Comparison of ENCODE assay signal across 7 mouse cellular contexts in genomic region chr1:92934182-92934827, GRCm38 (mm10). TPM values are rescaled to one million over a fixed set of nuclear protein-coding genes. Genes with fewer than 3 reads are reported as not detected.
DNase-seq lines count a peak whose midpoint lies in the region; ATAC-seq lines count a peak whose summit lies in the region.

Capn10 (plus strand) TSS chr1:92934376.

- no peaks in the 10 kb centered on the region for H3K27me3 ChIP-seq in embryonic facial prominence, embryonic 11.5 days (ENCODE audit: control insufficient read depth, insufficient read depth, low read length)
- H3K27me3 ChIP-seq in limb, embryonic 10.5 days (ENCODE audit: low read depth, poor library complexity, severe bottlenecking): peaks cover 7% of the 10 kb centered on the region; the same call in 1 of the 2 replicates
- H3K27me3 ChIP-seq in midbrain, embryonic 13.5 days: no peaks in the 10 kb centered on the region; the same call in 1 of the 2 replicates

- peak within 1 kb of the TSS; percentile 68 for H3K4me3 ChIP-seq in embryonic facial prominence, embryonic 11.5 days (ENCODE audit: low read depth, low read length)
- H3K4me3 ChIP-seq in limb, embryonic 10.5 days: peak within 1 kb of the TSS; percentile 87
- peak within 1 kb of the TSS; percentile 91 for H3K4me3 ChIP-seq in midbrain, embryonic 13.5 days (replicated peaks)

- no peaks in the 10 kb centered on the region for H3K9me3 ChIP-seq in embryonic facial prominence, embryonic 11.5 days (replicated peaks; ENCODE audit: control insufficient read depth, low read length)
- H3K9me3 ChIP-seq in limb, embryonic 10.5 days (replicated peaks): 0 out of 2 replicates have a peak, but pooled peaks cover 2% of the 10 kb centered on the region
- H3K9me3 ChIP-seq in midbrain, embryonic 13.5 days: no peaks in the 10 kb centered on the region

- peak within 1 kb of the TSS; percentile 91 for H3K27ac ChIP-seq in embryonic facial prominence, embryonic 11.5 days (replicated peaks; ENCODE audit: low read depth, low read length)
- peak within 1 kb of the TSS; percentile 93 for H3K27ac ChIP-seq in limb, embryonic 10.5 days
- H3K27ac ChIP-seq in midbrain, embryonic 13.5 days: peak within 1 kb of the TSS; percentile 99

- WGBS in embryonic facial prominence, embryonic 11.5 days: under 1% methylated on average over 45 of the region's 45 CpGs
- WGBS in limb, embryonic 10.5 days: under 1% methylated on average over 45 of the region's 45 CpGs
- under 1% methylated on average over 45 of the region's 45 CpGs for WGBS in midbrain, embryonic 13.5 days

- H3K4me2 ChIP-seq in embryonic facial prominence, embryonic 11.5 days (ENCODE audit: low read depth, low read length): peak within 1 kb of the TSS; percentile 87
- peak within 1 kb of the TSS; percentile 89 for H3K4me2 ChIP-seq in midbrain, embryonic 13.5 days (replicated peaks)

- DNase-seq in adrenal gland, postnatal 14 days: peak; percentile 95
- DNase-seq in embryonic facial prominence, embryonic 11.5 days (ENCODE audit: low spot score): peak; percentile 97
- peak; percentile 97 for DNase-seq in kidney, adult 11 months
- DNase-seq in limb, embryonic 10.5 days (ENCODE audit: low spot score): peak; percentile 94
- peak; percentile 89 for DNase-seq in spleen, adult 12 weeks (ENCODE audit: low spot score)

- peak; percentile 100 for ATAC-seq in embryonic facial prominence, embryonic 11.5 days (replicated peaks; ENCODE audit: insufficient number of reproducible peaks, low FRiP score, low TSS enrichment, low read depth)
- peak; percentile 88 for ATAC-seq in granulocyte monocyte progenitor cell, adult 5-6 weeks (replicated peaks; ENCODE audit: poor library complexity, severe bottlenecking)
- peak; percentile 100 for ATAC-seq in midbrain, embryonic 13.5 days

- H3K4me1 ChIP-seq in embryonic facial prominence, embryonic 11.5 days (ENCODE audit: control insufficient read depth, insufficient read depth, low read length): no peaks in the 10 kb centered on the region
- peaks cover 22% of the 10 kb centered on the region for H3K4me1 ChIP-seq in limb, embryonic 10.5 days
- peaks cover 33% of the 10 kb centered on the region for H3K4me1 ChIP-seq in midbrain, embryonic 13.5 days (replicated peaks)

- H3K36me3 ChIP-seq in embryonic facial prominence, embryonic 11.5 days (replicated peaks; ENCODE audit: control insufficient read depth, insufficient read depth, low read depth, low read length): no peaks in the 10 kb centered on the region
- peaks cover 23% of the 10 kb centered on the region for H3K36me3 ChIP-seq in limb, embryonic 10.5 days
- peaks cover 16% of the 10 kb centered on the region for H3K36me3 ChIP-seq in midbrain, embryonic 13.5 days

- peak within 1 kb of the TSS; percentile 65 for H3K9ac ChIP-seq in embryonic facial prominence, embryonic 11.5 days (replicated peaks; ENCODE audit: low read length)
- peak within 1 kb of the TSS; percentile 89 for H3K9ac ChIP-seq in midbrain, embryonic 13.5 days (replicated peaks)

RNA-seq across cellular contexts. Expression of gene Capn10, which starts in this region (rescaled TPM):
- total RNA-seq in adrenal gland, postnatal 14 days (2021): 16.2 and 18.7 TPM in 2 replicates
- 25.4 and 32.4 TPM in 2 replicates for polyA plus RNA-seq in embryonic facial prominence, embryonic 11.5 days (2014; fragmentation: Nextera tagmentation; extraction: Ambion mirVana)
- total RNA-seq in granulocyte monocyte progenitor cell, adult 5-6 weeks (2014; fragmentation: Nextera tagmentation): 11.6 and 12.7 TPM in 2 replicates
- total RNA-seq in granulocyte monocyte progenitor cell, adult 5-6 weeks (2017): 8.1 and 9.2 TPM in 2 replicates
- polyA plus RNA-seq in limb, embryonic 10.5 days (2016; fragmentation: Nextera tagmentation; extraction: Ambion mirVana): 38.4 and 42.1 TPM in 2 replicates
- polyA plus RNA-seq in midbrain, embryonic 13.5 days (2015; fragmentation: Nextera tagmentation; extraction: Ambion mirVana): 62.6 and 63.2 TPM in 2 replicates

Comparison
In these comparisons a context has a peak if more than half of its experiments do, and no peak if none do; other contexts are left out.
1. Peak in every context shown above with its lines: DNase-seq, ATAC-seq, H3K4me3 ChIP-seq and H3K27ac ChIP-seq.